Mouse (Mus musculus): ENCODE measurements around the gene Aplf. TPM values are rescaled to one million over a fixed set of nuclear protein-coding genes. Genes with fewer than 3 reads are reported as not detected.

The Aplf gene
- 3.6 and 4.6 TPM in 2 replicates for polyA plus RNA-seq (2012; rRNA removed)

- under 1% methylated on average over 33 of the region's 33 CpGs for WGBS
- peak; percentile 99 for DNase-seq (ENCODE audit: low read depth, low spot score)
Observed at GRCm38 (mm10) chr6:87671771-87672517, at the start of gene Aplf. Gene Aplf, minus strand, starts transcription at chr6:87672193.

DNA sequence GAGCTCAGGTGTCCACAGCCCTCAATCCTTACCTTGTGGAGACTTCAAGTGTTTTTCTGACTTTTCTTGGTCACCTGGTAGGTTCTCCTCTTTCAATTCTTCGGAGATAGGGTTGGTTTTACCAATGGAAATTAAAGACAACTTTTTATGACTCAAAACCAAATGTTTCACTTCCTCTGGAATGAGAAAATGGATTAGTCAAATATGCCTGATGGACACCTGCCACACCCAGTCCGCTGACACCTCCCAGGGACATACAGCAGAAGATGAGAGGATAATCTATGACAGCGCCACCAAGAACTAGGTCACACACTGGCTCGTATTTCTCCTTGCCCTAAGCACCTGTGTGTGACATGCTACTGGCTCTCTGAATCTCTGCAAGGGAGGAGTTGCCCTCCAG lies 42.1 kb upstream of the Aplf start:
- DNase-seq (ENCODE audit: low read depth, low spot score): no peak
- WGBS: 71% methylated on average over 4 of the region's 4 CpGs

- DNase-seq (ENCODE audit: low read depth, low spot score): no peak
- WGBS: 79% methylated on average over 4 of the region's 4 CpGs
Observed at GRCm38 (mm10) chr6:87712311-87712710, 40.3 kb upstream of the Aplf start.

DNA sequence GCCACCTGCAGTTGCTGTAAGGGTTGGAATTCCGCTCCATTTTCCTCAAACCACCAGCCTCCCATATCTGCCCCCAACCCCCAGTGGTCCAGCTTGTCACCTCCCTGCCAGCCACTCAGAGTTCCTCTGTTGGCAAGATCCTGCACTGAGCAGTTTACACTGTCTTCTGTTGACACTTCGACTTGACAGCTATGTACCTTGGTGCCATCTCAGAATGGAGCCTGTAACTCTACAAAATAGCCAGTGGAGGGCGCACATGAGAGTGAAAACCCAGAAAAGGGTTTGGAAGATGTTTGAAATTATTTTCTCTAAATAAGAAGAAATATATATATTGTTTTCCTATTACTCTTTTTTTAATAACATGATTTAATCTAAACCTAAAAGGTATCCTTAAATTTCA lies 34.3 kb upstream of the Aplf start:
- DNase-seq (ENCODE audit: low read depth, low spot score): no peak
- 37% methylated on average over 3 of the region's 3 CpGs for WGBS

GRCm38 (mm10) chr6:87696544-87696943 lies 24.6 kb upstream of the Aplf start:
- 91% methylated on average over 4 of the region's 4 CpGs for WGBS
- DNase-seq (ENCODE audit: low read depth, low spot score): no peak

- 56% methylated on average over 3 of the region's 3 CpGs for WGBS
Observed at GRCm38 (mm10) chr6:87695947-87696346, 24.0 kb upstream of the Aplf start.

GRCm38 (mm10) chr6:87680418-87680817 lies 8.4 kb upstream of the Aplf start:
- WGBS: 69% methylated on average over 3 of the region's 3 CpGs
- DNase-seq (ENCODE audit: low read depth, low spot score): no peak

More at GRCm38 (mm10) chr6:87695947-87696346, 24.0 kb upstream of the Aplf start:
- DNase-seq (ENCODE audit: low read depth, low spot score): no peak

- WGBS: 36% methylated on average over 4 of the region's 4 CpGs
- DNase-seq (ENCODE audit: low read depth, low spot score): no peak
Observed at GRCm38 (mm10) chr6:87672661-87673060, 668 bp upstream of the Aplf start.

DNA sequence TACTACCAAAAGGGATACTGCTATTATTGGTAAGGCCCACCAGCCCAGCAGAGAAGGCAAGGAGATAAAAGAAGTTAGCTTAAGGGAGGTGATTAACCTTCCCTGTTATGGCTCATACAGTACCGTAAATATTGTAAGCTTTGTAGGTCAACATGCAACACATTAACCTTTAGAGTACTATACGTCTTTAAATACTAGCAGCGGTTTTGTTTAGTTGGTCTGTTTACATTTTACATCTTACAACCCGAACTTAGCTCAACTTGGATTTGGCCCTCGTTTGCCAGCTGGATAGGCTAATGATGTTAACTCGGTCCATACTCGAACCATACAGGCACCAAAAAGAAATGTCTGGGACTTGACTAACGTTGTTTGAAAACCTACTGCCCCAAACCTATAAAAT lies 640 bp downstream of the Aplf start:
- WGBS: under 1% methylated on average over 8 of the region's 8 CpGs
- DNase-seq (ENCODE audit: low read depth, low spot score): peak; percentile 8

DNA sequence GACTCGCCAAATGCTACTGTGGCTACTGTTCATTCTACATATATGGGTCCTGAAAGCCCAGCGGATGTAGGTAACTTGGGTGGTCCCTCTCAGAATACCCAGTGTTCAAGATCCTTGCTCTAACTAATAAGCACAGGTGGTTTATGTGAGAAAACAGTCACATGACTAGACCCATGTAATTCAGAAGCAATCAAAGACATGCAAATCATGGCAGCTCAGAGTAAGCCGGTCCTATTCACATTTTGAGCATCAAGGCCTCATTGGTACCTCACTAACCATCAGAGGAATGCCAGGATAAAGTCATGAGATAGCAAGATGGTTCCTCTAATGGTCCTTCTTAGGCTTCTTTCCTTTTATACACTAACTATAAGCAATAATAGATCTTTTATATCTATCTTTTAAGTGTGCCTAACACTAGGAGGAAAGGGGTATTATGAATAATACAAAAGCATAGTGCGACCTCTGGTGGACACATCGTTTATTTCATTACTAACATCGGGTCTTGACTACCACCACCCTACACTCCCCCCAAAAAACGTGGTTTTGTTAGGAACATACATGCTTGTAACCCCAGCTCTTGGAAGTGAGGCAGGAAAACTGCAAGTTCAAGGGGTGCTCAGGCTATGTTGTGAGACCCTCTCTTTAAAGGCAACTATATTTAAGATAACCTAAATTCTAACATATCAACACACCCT lies 2.0 kb downstream of the Aplf start:
- WGBS: 40% methylated on average over 7 of the region's 7 CpGs
- DNase-seq (ENCODE audit: low read depth, low spot score): peak; percentile 38

DNA sequence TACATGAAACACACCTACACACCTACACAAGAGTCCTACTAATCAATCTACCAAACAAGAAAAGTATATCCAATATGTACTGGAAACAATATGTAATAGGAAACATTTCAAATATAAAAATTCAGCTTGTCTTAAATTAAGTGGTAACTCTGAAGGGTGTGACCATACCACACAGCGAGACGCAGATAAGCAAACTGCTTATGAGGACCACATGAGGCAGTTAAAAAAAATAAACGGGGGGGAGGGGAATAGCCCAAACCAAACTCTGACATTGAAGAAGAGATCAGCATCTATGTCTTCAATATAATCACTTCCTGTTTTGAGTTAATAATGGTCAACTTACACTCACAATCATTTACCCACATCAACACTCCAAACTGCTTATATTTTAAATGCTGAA lies 3.3 kb downstream of the Aplf start:
- 82% methylated on average over 3 of the region's 3 CpGs for WGBS
- DNase-seq (ENCODE audit: low read depth, low spot score): no peak

GRCm38 (mm10) chr6:87667804-87668203 lies 4.2 kb downstream of the Aplf start:
- WGBS: 86% methylated on average over 8 of the region's 8 CpGs
- DNase-seq (ENCODE audit: low read depth, low spot score): no peak

- no peak for DNase-seq (ENCODE audit: low read depth, low spot score)
- WGBS: 91% methylated on average over 9 of the region's 9 CpGs
Observed at GRCm38 (mm10) chr6:87663445-87663844, 8.5 kb downstream of the Aplf start.

DNA sequence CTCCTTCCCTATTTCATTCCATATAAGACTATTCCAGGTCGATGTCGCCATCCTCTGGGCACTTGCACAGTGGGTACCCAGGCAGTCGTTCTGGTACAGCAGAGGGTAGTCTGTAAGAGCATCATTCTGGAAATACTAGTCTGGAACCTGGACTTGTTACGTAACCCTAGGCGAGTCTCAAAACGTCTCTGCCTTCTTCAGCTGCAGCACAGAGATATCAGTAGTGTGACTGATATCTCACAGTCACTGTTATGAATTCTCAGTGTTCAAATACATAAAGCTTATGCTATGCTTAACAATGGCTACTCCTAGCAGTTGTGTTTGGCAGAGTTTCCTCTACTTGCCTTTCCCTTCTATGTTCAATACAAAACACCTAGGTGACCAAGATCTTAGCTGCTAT lies 9.8 kb downstream of the Aplf start:
- WGBS: 71% methylated on average over 6 of the region's 6 CpGs
- no peak for DNase-seq (ENCODE audit: low read depth, low spot score)

- 97% methylated on average over 2 of the region's 2 CpGs for WGBS
- no peak for DNase-seq (ENCODE audit: low read depth, low spot score)
Observed at GRCm38 (mm10) chr6:87661707-87662106, 10.3 kb downstream of the Aplf start.

- WGBS: 95% methylated on average over 4 of the region's 4 CpGs
- no peak for DNase-seq (ENCODE audit: low read depth, low spot score)
Observed at GRCm38 (mm10) chr6:87658816-87659215, 13.2 kb downstream of the Aplf start.

DNA sequence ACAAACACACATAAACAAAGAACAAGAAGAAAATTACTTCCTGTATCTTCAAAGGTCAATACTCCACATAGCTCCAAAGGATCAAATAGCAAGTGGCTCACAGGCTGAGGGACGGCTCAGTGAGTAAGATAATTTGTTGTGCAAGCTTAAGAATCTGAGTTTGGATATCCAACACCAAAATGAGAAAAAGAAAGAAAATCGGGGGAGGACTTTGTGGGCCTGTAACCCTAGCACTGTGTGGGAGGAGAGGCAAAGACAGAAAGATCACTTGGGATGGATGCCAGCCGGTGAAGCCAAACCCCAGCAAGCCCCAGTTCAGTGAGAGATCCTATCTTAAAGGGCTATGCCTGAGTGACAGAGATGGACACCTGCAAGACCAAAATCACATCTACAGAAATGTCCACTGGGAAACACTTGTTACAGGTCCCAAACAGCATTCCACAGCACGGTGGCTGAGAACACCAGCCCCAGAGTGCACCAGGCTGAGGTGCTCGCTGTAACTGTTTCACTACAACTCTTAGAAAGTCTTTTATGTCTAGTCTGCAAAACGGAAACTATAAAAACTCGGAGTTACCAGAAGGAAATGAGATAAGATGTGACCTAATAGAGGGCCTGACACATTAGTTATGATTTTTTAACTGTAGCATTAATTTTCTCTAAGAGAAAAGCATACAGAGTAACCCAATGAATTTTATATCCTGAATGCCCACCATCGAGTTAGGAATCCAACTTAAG lies 17.9 kb downstream of the Aplf start:
- DNase-seq (ENCODE audit: low read depth, low spot score): no peak
- 53% methylated on average over 8 of the region's 8 CpGs for WGBS

DNA sequence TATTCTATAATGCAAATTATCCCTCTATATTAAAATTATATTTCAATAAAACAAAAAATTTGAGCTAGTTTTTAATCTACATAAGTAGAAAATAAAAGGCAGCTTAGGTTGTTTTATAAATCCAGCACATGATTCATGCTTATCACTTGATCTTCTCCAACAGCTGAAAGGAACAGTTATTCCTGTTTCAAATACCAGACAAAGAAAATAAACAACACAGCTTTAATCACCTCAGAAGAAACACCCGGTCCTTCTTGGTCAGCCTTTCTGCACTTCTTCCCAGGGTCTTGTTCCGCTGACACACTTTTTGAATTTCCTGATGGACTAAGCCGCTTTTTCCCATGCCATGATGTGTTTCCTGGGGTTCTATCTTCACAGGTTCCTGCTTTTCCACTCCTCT lies 18.5 kb downstream of the Aplf start:
- WGBS: 77% methylated on average over 3 of the region's 3 CpGs
- DNase-seq (ENCODE audit: low read depth, low spot score): no peak

DNA sequence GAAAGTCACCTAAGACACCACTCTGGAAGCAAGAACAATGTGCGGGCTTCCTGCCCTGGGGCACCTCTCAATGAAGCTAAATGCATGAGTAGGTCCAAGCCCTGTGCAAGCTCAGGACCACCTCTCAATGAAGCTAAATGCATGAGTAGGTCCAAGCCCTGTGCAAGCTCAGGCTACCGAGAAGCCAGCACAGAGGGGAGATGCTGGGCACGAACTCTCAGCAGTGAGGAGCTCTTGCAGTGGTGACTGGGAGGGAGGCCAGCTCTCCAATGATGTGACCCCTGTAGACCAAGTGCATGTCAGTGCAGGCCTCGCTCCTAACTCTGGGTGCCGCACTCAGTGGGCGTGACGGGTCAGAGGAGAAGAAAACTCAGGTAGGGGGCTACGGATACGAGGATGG lies 19.3 kb downstream of the Aplf start:
- WGBS: 97% methylated on average over 9 of the region's 9 CpGs
- no peak for DNase-seq (ENCODE audit: low read depth, low spot score)

- no peak for DNase-seq (ENCODE audit: low read depth, low spot score)
- 89% methylated on average over 5 of the region's 5 CpGs for WGBS
Observed at GRCm38 (mm10) chr6:87651787-87652186, 20.2 kb downstream of the Aplf start.
